Mouse (Mus musculus) yolk sac, embryonic 10.5 days (tissue): ENCODE measurements around the gene Ctnnd1.

Source experiments
- DNase-seq: peaks from one replicate; pipeline ENCODE4 v3.0.0-alpha.2; 2017; ENCODE audit warnings: low spot score

The Ctnnd1 gene

GRCm38 (mm10) chr2:84607842-84608241, 42.7 kb downstream of the Ctnnd1 start:
- no peak for DNase-seq

DNA sequence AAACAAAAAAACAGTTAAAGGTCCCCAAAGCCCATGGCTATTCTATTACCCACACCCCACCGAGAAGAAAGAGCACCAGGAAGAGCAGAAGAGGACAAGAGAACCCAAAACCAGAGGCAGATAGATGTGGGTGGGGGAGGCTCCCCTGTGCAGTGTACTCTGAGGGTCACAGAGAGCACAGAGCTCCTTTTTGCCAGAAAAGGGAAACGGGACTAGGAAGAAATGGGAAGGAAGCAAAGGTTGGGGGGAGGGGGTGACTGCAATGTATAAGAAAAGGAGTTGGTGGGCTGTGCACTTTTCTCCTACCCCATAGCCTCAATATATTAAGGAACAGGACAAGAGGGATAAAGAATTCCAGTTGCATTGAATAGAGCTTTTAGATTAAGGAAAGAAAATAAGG, 49.6 kb downstream of the Ctnnd1 start:
- DNase-seq: no peak

GRCm38 (mm10) chr2:84599270-84599888, 51.2 kb downstream of the Ctnnd1 start:
- no peak for DNase-seq

DNA sequence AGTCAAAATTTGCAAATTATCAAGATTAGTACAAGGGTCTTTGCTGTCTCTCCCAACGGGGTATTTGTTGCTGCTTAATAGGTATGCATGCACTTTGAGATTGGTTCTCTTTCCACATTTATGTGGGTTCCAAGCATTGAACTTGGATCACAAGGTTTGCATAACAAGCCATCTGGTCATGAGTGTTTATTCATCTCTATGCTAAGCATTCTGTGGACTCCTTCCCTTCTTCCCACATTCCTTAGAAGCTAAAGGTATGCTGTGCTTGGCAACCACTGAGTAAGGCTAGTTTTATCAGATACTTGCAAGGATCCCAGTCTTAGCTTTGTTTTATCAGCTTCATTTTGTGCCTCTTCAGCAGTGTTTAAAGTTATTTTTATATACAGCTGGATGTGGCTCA, 53.4 kb downstream of the Ctnnd1 start:
- no peak for DNase-seq

- DNase-seq: no peak
Observed at GRCm38 (mm10) chr2:84592801-84593200, 57.8 kb downstream of the Ctnnd1 start.

DNA sequence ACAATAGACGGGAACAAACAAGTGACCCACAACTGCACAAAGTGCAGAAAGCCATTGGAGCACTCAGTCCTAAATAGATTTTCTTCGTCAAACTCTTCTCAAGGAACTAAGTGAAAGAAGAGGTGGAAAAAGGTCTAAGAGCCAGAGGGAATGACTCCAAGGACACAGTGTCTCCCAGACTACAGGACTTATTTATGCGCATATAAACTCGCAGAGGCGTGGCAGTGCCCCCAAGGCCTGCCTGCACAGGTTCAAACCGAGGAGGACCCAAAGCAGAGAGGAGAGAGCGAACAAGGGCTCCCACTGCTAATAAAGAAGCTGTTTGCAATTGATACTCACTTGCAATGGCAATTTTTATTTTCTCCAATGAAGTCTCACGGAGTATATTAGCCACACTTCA, 64.9 kb downstream of the Ctnnd1 start:
- DNase-seq: no peak

DNA sequence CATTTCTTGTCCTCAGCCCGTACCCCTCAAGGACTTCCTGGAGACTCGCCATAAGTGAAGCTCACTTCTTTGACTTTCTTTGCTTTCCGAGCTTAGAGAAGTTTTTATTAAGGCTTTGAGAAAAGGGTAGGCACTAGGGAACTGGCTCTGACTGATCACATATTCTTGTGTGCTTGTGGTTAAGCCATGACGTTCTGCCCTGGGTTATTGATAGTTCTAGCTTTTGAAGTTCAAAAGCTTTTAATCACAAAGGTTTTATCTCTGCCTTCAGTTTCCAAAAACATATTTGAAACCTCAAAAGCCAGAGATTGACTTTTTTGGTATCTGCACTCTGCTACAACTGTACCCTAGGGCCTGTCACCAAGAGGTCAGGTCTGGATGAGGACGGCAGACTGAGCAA, 68.3 kb downstream of the Ctnnd1 start:
- no peak for DNase-seq

DNA sequence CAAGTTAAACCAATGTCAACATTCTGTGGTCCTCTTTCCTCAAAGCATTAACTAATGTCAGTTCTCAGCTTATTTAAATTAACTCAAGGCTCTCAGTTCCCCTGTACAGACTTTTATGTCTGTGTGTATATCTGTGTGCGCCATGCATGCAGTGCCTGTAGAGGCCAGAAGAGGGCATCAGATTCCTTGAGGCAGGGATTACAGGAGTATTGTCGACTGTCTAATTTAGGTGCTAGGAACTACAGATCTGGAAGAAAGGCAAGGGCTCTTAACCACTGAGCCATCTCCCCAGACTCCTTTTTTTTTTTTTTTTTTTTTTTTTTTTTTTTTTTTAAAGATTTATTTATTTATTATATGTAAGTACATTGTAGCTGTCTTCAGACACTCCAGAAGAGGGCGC, 69.4 kb downstream of the Ctnnd1 start:
- DNase-seq: no peak

DNA sequence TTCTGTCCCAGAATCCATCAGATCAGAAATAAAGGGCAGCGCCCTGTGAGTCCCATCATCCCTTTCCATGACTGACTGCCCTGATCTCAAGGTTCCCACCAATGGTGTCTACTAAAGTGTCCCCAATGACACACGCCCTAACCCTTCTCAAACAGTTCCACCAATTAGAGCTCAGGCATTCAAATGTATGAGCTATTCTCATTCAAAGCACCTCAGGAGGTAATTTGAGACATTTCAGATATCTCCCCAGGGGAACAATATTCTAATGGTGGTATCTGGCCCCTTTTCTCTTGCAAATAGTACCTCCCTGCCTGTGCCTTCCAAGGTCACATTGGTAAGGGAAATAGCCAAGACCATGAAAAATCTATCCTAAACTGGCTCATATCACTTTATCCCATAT, 71.3 kb downstream of the Ctnnd1 start:
- no peak for DNase-seq

DNA sequence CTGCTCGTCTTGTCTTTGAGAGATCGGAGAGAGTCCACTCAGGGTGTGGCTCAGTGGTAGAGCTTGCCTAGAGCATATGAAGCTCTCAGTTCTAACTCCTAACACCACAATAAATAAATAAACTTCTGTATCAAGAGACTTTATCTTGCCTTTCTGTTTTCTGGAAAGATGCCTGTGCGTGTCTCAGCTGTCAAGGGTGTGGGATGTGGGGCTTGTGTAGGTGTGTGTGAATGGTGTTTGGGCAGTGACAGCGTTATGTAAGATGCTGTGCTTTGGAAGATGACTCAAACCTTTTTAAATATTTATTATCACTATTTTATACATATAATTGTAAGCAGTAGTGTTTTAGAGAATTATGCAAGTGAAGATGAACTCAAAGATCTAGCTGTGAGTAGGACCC, 76.4 kb downstream of the Ctnnd1 start:
- no peak for DNase-seq

- no peak for DNase-seq
Observed at GRCm38 (mm10) chr2:84556888-84557514, 93.6 kb downstream of the Ctnnd1 start.

DNA sequence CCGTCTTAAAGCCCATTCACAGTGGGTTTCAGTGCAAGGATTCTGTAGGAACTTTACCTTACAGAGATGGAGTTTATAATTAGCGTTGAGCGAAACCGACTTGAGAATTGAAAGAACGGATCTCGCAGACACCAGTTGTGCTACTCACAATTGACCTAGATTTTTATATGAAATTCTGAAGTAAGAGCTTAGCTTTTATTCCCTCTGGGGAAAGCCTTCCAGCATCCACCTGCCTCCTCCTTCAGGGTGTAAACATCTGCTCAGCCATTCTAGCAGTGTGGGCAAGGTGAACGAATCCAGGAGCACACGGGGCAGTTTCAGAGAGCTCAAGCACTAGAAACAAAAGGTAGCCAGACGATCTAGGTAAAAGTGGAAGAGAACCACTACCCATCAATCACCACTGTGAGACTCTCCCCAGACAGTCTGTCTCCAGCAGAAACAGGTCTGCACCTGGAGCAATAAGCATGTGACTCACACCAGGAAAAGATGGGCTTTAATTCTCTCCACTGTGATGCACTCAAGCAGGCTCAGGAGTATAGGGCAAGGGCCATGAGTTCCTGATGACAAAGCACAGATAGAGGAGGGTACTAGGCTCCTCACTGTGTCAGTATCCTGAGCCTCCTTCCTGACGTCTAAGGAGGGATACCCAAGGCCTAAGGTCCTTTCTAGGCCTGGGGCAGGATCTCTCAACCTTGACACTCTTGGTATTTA, 99.0 kb downstream of the Ctnnd1 start:
- DNase-seq: no peak
